Mouse (Mus musculus) lung, embryonic 14.5 days (tissue): ENCODE results near the gene Ndufa6. TPM values are rescaled to one million over a fixed set of nuclear protein-coding genes. Genes with fewer than 3 reads are reported as not detected.

Source experiments
- ATAC-seq: fragments of 200-750 bp; cut with Nextera tagmentation; 2 replicates; pipeline ENCODE4 v1.8.0; 2017; ENCODE audit warnings: mild to moderate bottlenecking, moderate TSS enrichment, moderate library complexity; ENCODE audit not compliant: insufficient read depth
- DNase-seq: peaks from one replicate; pipeline ENCODE4 v3.0.0-alpha.2; 2015
- H3K27ac ChIP-seq: fragments of 300-500 bp; sonication (generic); 2 replicates; pipeline ENCODE4 v1.5.1; 2014; ENCODE audit warnings: low read depth, mild to moderate bottlenecking, moderate library complexity
- H3K27me3 ChIP-seq: fragments of 300-500 bp; sonication (generic); 2 replicates; pipeline ENCODE4 v1.6.1; 2014; ENCODE audit warnings: low read length, control low read depth; ENCODE audit not compliant: insufficient read depth
- H3K36me3 ChIP-seq: fragments of 300-500 bp; sonication (generic); 2 replicates; pipeline ENCODE4 v1.6.1; 2014; ENCODE audit warnings: control low read depth; ENCODE audit not compliant: insufficient read depth
- H3K4me1 ChIP-seq: fragments of 300-500 bp; sonication (generic); 2 replicates; pipeline ENCODE4 v1.6.1; 2014; ENCODE audit warnings: antibody characterized with exemption, control low read depth; ENCODE audit not compliant: insufficient read depth
- H3K4me2 ChIP-seq: fragments of 300-500 bp; sonication (generic); 2 replicates; pipeline ENCODE4 v1.6.1; 2014; ENCODE audit warnings: mild to moderate bottlenecking
- H3K4me3 ChIP-seq: fragments of 300-500 bp; sonication (generic); 2 replicates; pipeline ENCODE4 v1.5.1; 2014; ENCODE audit warnings: low read depth, low read length
- H3K9ac ChIP-seq: fragments of 300-500 bp; sonication (generic); 2 replicates; pipeline ENCODE4 v1.6.1; 2014
- H3K9me3 ChIP-seq: fragments of 300-500 bp; sonication (generic); 2 replicates; pipeline ENCODE4 v1.6.1; 2016; ENCODE audit warnings: low read depth, low read length, control low read depth
- CTCF ChIP-seq: IDR thresholded peaks from 2 replicates; pipeline ENCODE4 v1.5.1; 2016; ENCODE audit warnings: antibody characterized with exemption, low read depth
- WGBS: fragments of 180-500 bp; shearing (Covaris S2); extraction: QIAGEN DNeasy Blood & Tissue Kit; methylation state at CpG from one replicate; pipeline ENCODE4 v1.1.7; 2014; 5-methylcytosine and 5-hydroxymethylcytosine counted together
- polyA plus RNA-seq: library from polyadenylated mRNA; unstranded; fragments of >200 nt; fragmentation: Nextera tagmentation; extraction: Ambion mirVana; gene quantifications from 2 replicates; pipeline ENCODE4 v1.2.1, GENCODE M21; 2014

Gene Ndufa6
- polyA plus RNA-seq, 1 experiment from 2014 or later = 289 TPM

- Histone ChIP-seq H3K9me3 (no peaks in the 10 kb centered on the region), H3K4me3 (no peak overlapping the region), H3K4me2 (no peak overlapping the region; the same call in 1 of the 2 replicates), H3K27ac (no peak overlapping the region; the same call in 1 of the 2 replicates), H3K4me1 (peaks cover 3% of the 10 kb centered on the region; the same call in 1 of the 2 replicates), H3K27me3 (no peaks in the 10 kb centered on the region), H3K9ac (no peak overlapping the region), H3K36me3 (no peaks in the 10 kb centered on the region; the same call in 1 of the 2 replicates)
- 42% methylated on average over 5 of the region's 5 CpGs for WGBS
- no peak for TF ChIP-seq CTCF
- DNase-seq = no peak
- no peak for ATAC-seq
Measured at GRCm38 (mm10) chr15:82377701-82378100, 23.6 kb upstream of the Ndufa6 start.

- Histone ChIP-seq H3K4me1 (peaks cover 3% of the 10 kb centered on the region; the same call in 1 of the 2 replicates), H3K4me3 (no peak overlapping the region), H3K9me3 (no peaks in the 10 kb centered on the region), H3K4me2 (no peak overlapping the region), H3K9ac (no peak overlapping the region), H3K36me3 (no peaks in the 10 kb centered on the region; the same call in 1 of the 2 replicates), H3K27ac (peak overlapping the region; percentile 25), H3K27me3 (no peaks in the 10 kb centered on the region)
- ATAC-seq = no peak
- 58% methylated on average over 17 of the region's 17 CpGs for WGBS
- peak; percentile 75 for DNase-seq
- TF ChIP-seq CTCF = no peak
Measured at GRCm38 (mm10) chr15:82376393-82377138, 22.4 kb upstream of the Ndufa6 start.

- Histone ChIP-seq H3K9me3 (no peaks in the 10 kb centered on the region), H3K9ac (no peak overlapping the region), H3K4me3 (no peak overlapping the region), H3K4me2 (no peak overlapping the region), H3K4me1 (peaks cover 3% of the 10 kb centered on the region; the same call in 1 of the 2 replicates), H3K27me3 (no peaks in the 10 kb centered on the region), H3K36me3 (no peaks in the 10 kb centered on the region; the same call in 1 of the 2 replicates), H3K27ac (no peak overlapping the region)
- TF ChIP-seq CTCF = no peak
- DNase-seq (no peak), ATAC-seq (no peak)
- 80% methylated on average over 9 of the region's 9 CpGs for WGBS
Measured at GRCm38 (mm10) chr15:82375855-82376254, 21.7 kb upstream of the Ndufa6 start.

- 76% methylated on average over 5 of the region's 5 CpGs for WGBS
- H3K9me3 ChIP-seq = no peaks in the 10 kb centered on the region
- DNase-seq = no peak
- H3K4me1 ChIP-seq = peaks cover 3% of the 10 kb centered on the region; the same call in 1 of the 2 replicates
- no peak for TF ChIP-seq CTCF
- H3K9ac ChIP-seq = no peak overlapping the region
- H3K4me2 ChIP-seq = no peak overlapping the region
- no peak for ATAC-seq
- H3K27me3 ChIP-seq = no peaks in the 10 kb centered on the region
- no peak overlapping the region for H3K27ac ChIP-seq
- H3K4me3 ChIP-seq = no peak overlapping the region
- H3K36me3 ChIP-seq = no peaks in the 10 kb centered on the region; the same call in 1 of the 2 replicates
Measured at GRCm38 (mm10) chr15:82374437-82374836, 20.3 kb upstream of the Ndufa6 start.

DNA sequence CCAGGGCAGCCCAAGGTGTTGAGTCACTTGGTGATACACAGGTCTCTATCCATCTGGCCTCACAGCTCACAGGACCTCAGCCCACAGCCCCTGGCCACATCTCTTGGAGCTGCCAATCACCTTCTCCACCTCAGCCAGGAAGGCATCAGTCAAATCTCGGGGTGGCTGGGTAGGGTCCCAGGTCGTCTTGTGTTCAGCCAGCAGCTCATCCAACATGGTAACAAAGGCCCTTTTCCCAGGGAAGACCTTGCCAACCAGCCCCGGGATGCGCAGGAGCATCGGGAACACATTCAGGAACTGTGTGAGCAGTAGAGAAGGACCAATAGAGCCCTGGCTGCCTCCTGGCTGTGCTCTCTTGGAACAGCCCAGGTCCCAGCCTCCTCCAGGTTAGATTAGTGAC, 18.9 kb upstream of the Ndufa6 start:
- no peaks in the 10 kb centered on the region; the same call in 1 of the 2 replicates for H3K36me3 ChIP-seq
- H3K27ac ChIP-seq = no peak overlapping the region
- DNase-seq = no peak
- no peaks in the 10 kb centered on the region for H3K9me3 ChIP-seq
- no peak overlapping the region for H3K4me3 ChIP-seq
- no peaks in the 10 kb centered on the region for H3K27me3 ChIP-seq
- WGBS = 89% methylated on average over 5 of the region's 5 CpGs
- H3K4me2 ChIP-seq = no peak overlapping the region
- no peaks in the 10 kb centered on the region for H3K4me1 ChIP-seq
- ATAC-seq = no peak
- H3K9ac ChIP-seq = no peak overlapping the region
- TF ChIP-seq CTCF = no peak

- H3K9me3 ChIP-seq = no peaks in the 10 kb centered on the region
- 87% methylated on average over 6 of the region's 6 CpGs for WGBS
- no peak for ATAC-seq
- H3K4me1 ChIP-seq = no peaks in the 10 kb centered on the region
- no peak overlapping the region for H3K4me3 ChIP-seq
- no peak overlapping the region for H3K9ac ChIP-seq
- no peaks in the 10 kb centered on the region; the same call in 1 of the 2 replicates for H3K36me3 ChIP-seq
- no peak for DNase-seq
- no peak overlapping the region for H3K27ac ChIP-seq
- no peaks in the 10 kb centered on the region for H3K27me3 ChIP-seq
- TF ChIP-seq CTCF = no peak
- no peak overlapping the region for H3K4me2 ChIP-seq
Measured at GRCm38 (mm10) chr15:82372446-82372845, 18.3 kb upstream of the Ndufa6 start.

- no peak overlapping the region for H3K4me3 ChIP-seq
- no peak overlapping the region for H3K27ac ChIP-seq
- no peaks in the 10 kb centered on the region for H3K9me3 ChIP-seq
- WGBS = 72% methylated on average over 1 of the region's 1 CpGs
- no peak for ATAC-seq
- H3K4me1 ChIP-seq = no peaks in the 10 kb centered on the region
- no peaks in the 10 kb centered on the region; the same call in 1 of the 2 replicates for H3K36me3 ChIP-seq
- no peak for TF ChIP-seq CTCF
- no peaks in the 10 kb centered on the region for H3K27me3 ChIP-seq
- no peak overlapping the region for H3K4me2 ChIP-seq
- no peak overlapping the region for H3K9ac ChIP-seq
- no peak for DNase-seq
Measured at GRCm38 (mm10) chr15:82368851-82369250, 14.7 kb upstream of the Ndufa6 start.
